Mouse (Mus musculus): ENCODE data around the gene Gal3st4.

The Gal3st4 gene

GRCm38 (mm10) chr5:138272409-138272923, at the start of gene Gal3st4:
TSS of gene Gal3st4 (minus strand) at chr5:138272840.
- DNase-seq = peak in 1 of 2 experiments; percentile 25

- no peak for DNase-seq
Observed at GRCm38 (mm10) chr5:138312795-138313194, 40.2 kb upstream of the Gal3st4 start.

GRCm38 (mm10) chr5:138299613-138300012, 27.0 kb upstream of the Gal3st4 start:
- no peak for DNase-seq

- no peak for DNase-seq
Observed at GRCm38 (mm10) chr5:138294158-138294557, 21.5 kb upstream of the Gal3st4 start.

GRCm38 (mm10) chr5:138291638-138292037, 19.0 kb upstream of the Gal3st4 start:
- DNase-seq = no peak

- no peak for DNase-seq
Observed at GRCm38 (mm10) chr5:138287861-138288260, 15.2 kb upstream of the Gal3st4 start.

GRCm38 (mm10) chr5:138283540-138283939, 10.9 kb upstream of the Gal3st4 start:
- no peak for DNase-seq

GRCm38 (mm10) chr5:138281798-138282197, 9.2 kb upstream of the Gal3st4 start:
- no peak for DNase-seq

- no peak for DNase-seq
Observed at GRCm38 (mm10) chr5:138280829-138281228, 8.2 kb upstream of the Gal3st4 start.

- no peak for DNase-seq
Observed at GRCm38 (mm10) chr5:138280425-138280768, 7.8 kb upstream of the Gal3st4 start.

- DNase-seq = peak; percentile 90 to 95
Observed at GRCm38 (mm10) chr5:138279585-138280424, 7.2 kb upstream of the Gal3st4 start, which contains the start of the genes Gm43720, Gpc2 and Stag3. TSS of gene Gm43720 (minus strand) at chr5:138279958. TSS of gene Gpc2 (minus strand) at chr5:138280005. TSS of gene Stag3 (plus strand) at chr5:138280240.

GRCm38 (mm10) chr5:138277994-138278393, 5.4 kb upstream of the Gal3st4 start:
- no peak for DNase-seq

- DNase-seq = peak in 1 of 2 experiments; percentile 26
Observed at GRCm38 (mm10) chr5:138275216-138276050, 2.8 kb upstream of the Gal3st4 start.

- no peak for DNase-seq
Observed at GRCm38 (mm10) chr5:138274186-138274585, 1.5 kb upstream of the Gal3st4 start.

GRCm38 (mm10) chr5:138271232-138271631, 1.4 kb downstream of the Gal3st4 start:
- DNase-seq = no peak

GRCm38 (mm10) chr5:138268980-138269379, 3.7 kb downstream of the Gal3st4 start:
- DNase-seq = no peak

- no peak for DNase-seq
Observed at GRCm38 (mm10) chr5:138267114-138267513, 5.5 kb downstream of the Gal3st4 start.

GRCm38 (mm10) chr5:138265712-138266111, 6.9 kb downstream of the Gal3st4 start:
- DNase-seq = no peak

- DNase-seq = no peak
Observed at GRCm38 (mm10) chr5:138264207-138264578, 8.4 kb downstream of the Gal3st4 start.

GRCm38 (mm10) chr5:138263260-138264206, 9.1 kb downstream of the Gal3st4 start, which contains the start of gene BC037034:
TSS of gene BC037034 (minus strand) at chr5:138264033.
- DNase-seq = peak; percentile 93 to 94

GRCm38 (mm10) chr5:138262582-138263240, 9.9 kb downstream of the Gal3st4 start:
- no peak for DNase-seq

GRCm38 (mm10) chr5:138262001-138262400, 10.6 kb downstream of the Gal3st4 start:
- DNase-seq = peak in 1 of 2 experiments; percentile 23

Data from lung, postnatal 4 days (tissue).